Mouse (Mus musculus) left cerebral cortex, postnatal 10 days (tissue): Measurements from ENCODE around the gene Cdr2. TPM values are rescaled to one million over a fixed set of nuclear protein-coding genes. Genes with fewer than 3 reads are reported as not detected.
"Not testable (repeated sequence)": the region's sequence is repeated elsewhere in the genome, so short reads cannot be mapped to it uniquely, and the experiment has no call there.

ENCODE experiments used
- DNase-seq, 2 experiments: peaks; one replicate each; pipeline ENCODE4 v3.0.0; 2021 to 2022; ENCODE audit warnings: low spot score in 2 of 2, mixed read lengths in 1 of 2; ENCODE audit errors: extremely low spot score in 1 of 2
- intact Hi-C: fragments of 180-260 bp; cut with DNase I; formaldehyde crosslinking; loops from one replicate; pipeline ENCODE4 v1.15.1; 2025
- total RNA-seq, 2 experiments: library from RNA; stranded (reverse); gene quantifications; 2 replicates each; pipeline ENCODE4 v1.2.3; 2021

Gene Cdr2
- 1 to 10 TPM; 4.8 to 5.5 TPM for total RNA-seq

GRCm38 (mm10) chr7:120982200-120982841 lies at the start of gene Cdr2, which contains the start of gene Mfsd13b:
TSS of gene Cdr2 (minus strand) at chr7:120982312.
TSS of gene Mfsd13b (plus strand) at chr7:120982509.
- peak; percentile 91 to 96 for DNase-seq
- intact Hi-C loops, result no loop called here

- intact Hi-C loops, DNase-seq: not testable (repeated sequence)
These were observed 47.8 kb upstream of the Cdr2 start for GRCm38 (mm10) chr7:121029947-121030346.

GRCm38 (mm10) chr7:121026300-121026699 lies 44.2 kb upstream of the Cdr2 start:
- intact Hi-C loops, result no loop called here
- DNase-seq, result no peak

DNA sequence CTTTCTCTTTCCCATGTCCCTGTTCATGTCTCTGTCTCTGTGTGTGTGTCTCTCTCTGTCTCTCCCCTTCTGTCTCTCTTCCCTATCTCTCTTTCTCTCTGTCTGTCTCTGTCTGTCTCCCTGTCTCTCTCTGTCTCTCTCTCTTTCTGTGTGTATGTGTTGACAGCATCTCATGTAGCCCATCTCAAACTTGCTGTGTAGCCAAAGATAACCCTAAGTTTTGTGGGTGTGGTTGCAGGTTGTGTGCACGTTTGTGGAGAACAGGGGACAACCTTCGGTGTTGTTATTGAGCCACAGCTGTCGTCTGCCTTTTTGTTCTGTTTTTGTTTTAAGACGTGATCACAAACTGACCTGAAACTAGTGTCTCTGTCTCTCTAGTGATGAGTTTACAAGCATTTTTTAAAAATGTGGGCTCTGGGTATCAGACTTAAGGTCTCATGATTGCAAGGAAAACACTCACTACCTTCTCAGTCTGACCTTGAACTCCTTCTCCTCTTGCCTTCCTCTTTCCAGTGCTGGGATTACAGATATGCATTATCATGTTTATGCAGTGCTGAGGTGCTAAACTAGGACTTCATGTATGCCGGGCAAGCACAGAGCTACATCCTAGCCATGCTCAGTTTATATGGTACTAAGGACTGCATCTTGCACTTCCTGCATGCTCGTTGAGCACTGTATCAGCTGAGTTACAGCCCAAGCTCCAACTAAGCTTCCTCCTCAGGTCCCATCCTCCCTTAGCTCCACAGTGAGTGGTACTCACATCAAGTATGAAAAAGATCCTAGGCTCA lies 43.3 kb upstream of the Cdr2 start:
- DNase-seq, result no peak
- intact Hi-C loops, result no loop called here

- intact Hi-C loops, result no loop called here
- DNase-seq, result no peak
These were observed 38.2 kb upstream of the Cdr2 start for GRCm38 (mm10) chr7:121020277-121020676.

DNA sequence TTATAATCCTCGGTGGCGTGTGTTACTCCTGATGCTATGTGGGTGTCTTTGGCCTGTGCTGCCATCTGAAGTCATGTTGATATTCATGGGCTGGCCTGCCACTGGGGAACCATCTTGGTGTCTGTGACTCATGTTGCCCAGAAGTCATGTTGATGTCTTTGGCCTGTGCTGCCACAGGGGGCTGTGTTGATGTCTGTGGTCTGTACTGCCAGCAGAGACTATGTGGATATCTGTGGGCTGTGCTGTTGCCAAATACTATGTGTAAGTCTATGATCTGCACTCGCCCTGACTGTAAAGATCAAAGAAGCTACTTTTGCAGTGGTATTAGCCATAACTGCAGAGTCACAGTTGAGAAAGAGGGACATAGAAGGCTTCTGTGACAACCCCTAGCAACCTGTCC lies 36.7 kb upstream of the Cdr2 start:
- intact Hi-C loops, result no loop called here
- DNase-seq, result no peak

DNA sequence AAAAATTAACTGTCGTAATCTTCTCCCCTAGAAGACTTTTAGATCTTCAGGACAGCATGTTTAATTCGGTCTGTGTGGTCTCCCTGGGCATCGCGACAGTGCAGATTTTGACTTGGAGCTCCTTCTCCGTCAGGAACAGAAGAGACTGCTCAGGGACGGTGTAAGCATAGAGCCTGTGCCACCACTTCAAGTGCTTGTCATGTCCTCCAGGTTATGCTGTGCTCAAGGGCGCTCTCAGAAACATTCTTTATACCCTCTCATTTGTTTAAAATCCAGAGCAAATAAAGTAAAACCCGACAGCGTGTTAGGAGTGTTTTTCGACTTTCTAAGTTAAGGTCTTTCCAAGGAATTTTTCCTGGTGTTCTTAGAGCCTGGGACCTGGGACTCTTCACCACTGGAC lies 32.4 kb upstream of the Cdr2 start:
- intact Hi-C loops, result no loop called here
- no peak for DNase-seq

DNA sequence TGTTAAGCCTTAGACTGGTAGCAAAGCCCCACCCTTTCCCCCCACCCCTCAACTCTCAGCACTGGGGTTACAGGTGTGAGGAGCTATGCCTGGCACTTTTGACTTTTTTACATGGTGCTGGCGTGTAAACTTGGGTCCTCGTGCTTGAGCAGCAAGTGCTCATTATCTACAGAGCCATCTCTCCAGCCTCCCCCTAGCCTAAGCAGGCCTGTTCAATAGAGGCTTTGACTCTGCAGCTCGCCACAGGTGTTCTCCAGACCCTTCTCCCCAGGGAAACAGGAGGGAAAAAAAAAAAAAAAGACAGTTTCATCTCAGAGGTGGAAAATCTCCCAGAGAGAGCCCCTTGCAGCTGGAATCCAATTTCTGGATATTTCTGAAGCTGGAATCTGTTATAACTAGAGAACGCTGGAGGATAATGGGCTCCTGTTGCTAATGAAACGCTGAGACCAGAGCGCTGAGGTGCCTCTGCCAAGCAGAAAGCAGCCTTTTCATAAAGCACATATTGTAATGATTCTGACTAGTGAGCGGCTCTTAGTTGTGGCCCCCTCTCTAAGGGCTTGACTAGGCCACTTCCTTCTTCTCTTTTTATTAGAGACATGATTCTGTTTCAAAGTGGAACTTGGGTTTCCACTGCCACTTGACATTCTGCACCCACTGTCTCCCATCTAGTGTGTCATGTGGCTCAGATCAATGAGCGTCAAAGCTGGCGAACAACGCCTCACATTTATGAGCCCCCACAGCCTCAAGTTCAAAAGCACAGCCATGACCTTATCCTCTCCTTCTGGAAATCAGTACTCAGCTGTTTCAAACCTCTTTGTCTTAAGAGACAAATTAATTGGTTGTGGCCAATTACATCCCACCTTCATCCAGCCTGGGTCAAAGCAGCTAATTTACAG lies 29.9 kb upstream of the Cdr2 start:
- no peak for DNase-seq

DNA sequence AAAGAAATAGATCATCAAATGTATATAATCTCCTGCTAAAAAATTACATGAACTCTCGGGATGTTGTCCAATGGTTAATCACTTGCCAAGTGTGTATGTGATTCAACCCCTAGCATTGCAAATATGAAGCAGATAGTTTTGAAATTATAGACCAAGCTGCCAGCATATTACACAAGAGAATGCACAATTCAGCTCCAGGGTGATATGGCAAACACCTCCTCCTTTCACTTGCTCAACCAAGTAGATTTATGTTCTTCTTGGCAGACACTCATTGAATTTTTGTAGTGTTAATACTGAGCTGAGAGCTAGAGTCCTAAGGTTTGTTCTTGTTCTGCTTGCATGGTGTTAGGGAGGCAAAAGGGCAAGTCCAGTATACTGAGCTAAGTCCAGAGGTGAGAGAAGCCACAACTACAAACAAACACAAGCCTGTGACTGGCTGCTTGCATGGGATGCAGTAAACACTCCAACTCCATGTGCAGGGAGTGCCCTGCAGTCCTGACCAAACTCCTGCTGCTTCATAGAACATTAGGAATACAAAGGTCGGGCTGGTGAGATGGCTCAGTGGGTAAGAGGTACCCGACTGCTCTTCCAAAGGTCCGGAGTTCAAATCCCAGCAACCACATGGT lies 21.8 kb upstream of the Cdr2 start:
- intact Hi-C loops, result no loop called here

More for the DNA sequence above, 29.9 kb upstream of the Cdr2 start:
- intact Hi-C loops, result no loop called here

GRCm38 (mm10) chr7:121002407-121002928 lies 20.4 kb upstream of the Cdr2 start:
- intact Hi-C loops, result no loop called here
- DNase-seq, result no peak

More for the DNA sequence above, 21.8 kb upstream of the Cdr2 start:
- no peak for DNase-seq

DNA sequence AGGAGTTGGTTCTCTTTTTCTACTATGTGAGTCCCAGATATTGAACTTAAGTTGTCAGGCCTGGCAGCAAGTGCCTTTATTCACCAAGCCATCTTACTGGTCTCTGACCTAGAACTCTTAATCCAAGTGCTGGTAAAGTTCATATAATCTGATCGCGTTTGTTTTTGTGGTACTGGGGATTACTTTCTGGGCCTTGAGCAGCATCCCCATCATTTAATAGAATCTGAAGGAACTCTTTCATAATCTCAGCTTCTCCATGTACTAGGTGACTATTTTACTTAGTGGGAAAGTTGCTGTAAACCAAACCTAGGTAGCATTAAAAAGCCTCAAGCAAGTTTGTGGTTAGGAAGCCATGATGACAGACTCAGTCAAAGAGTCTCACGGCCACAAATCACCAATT lies 19.8 kb upstream of the Cdr2 start:
- intact Hi-C loops, result no loop called here
- no peak for DNase-seq

GRCm38 (mm10) chr7:121000065-121000822 lies 18.1 kb upstream of the Cdr2 start:
- DNase-seq, result no peak
- intact Hi-C loops, result no loop called here

DNA sequence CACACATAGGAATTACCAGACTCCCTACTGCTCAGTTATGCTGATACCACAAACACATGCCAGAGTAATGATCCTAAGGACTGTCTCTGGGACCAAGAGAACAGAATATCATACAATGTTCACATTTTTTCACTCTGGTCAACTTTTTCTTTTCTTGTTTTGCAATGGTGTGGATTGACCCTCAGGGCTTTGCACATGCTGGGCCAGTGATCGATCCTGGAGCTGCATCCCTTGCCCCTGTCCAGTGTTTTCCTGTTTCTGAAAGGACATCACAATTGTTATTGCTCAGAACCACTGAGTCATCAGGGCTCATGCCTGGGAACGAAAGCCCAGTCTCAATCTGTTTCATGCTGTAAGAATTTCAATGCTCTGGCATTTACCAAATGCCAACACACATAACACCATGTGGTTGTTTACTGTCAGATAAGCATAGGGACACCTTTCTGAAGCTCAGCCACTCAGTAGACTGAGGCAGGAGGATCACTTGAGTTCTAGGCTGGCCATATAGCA lies 17.0 kb upstream of the Cdr2 start:
- intact Hi-C loops, result no loop called here
- DNase-seq, result no peak

DNA sequence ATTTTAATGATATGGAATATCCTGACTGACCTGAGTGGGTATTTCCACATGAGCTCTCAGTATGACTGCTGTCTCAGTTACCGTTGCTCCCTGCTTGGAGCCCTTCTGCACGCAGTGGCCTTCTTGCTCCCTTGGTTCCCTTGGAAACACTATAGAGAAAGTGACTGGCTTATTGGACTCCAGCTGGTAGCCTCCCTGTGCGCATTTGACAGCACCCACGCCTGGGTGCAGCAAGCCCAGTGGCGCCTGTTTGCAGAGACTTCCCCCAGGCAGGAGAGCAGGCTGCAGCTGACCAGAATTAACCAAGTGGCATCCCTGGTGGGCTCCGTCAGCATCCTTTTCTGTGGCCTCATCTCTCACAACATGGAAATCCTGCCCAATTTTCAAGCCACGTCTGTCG lies 9.1 kb upstream of the Cdr2 start:
- peak in 1 of 2 experiments; percentile 24 for DNase-seq
- intact Hi-C loops, result no loop called here

GRCm38 (mm10) chr7:120982968-120983367 lies 856 bp upstream of the Cdr2 start:
- DNase-seq, result no peak
- intact Hi-C loops, result no loop called here

DNA sequence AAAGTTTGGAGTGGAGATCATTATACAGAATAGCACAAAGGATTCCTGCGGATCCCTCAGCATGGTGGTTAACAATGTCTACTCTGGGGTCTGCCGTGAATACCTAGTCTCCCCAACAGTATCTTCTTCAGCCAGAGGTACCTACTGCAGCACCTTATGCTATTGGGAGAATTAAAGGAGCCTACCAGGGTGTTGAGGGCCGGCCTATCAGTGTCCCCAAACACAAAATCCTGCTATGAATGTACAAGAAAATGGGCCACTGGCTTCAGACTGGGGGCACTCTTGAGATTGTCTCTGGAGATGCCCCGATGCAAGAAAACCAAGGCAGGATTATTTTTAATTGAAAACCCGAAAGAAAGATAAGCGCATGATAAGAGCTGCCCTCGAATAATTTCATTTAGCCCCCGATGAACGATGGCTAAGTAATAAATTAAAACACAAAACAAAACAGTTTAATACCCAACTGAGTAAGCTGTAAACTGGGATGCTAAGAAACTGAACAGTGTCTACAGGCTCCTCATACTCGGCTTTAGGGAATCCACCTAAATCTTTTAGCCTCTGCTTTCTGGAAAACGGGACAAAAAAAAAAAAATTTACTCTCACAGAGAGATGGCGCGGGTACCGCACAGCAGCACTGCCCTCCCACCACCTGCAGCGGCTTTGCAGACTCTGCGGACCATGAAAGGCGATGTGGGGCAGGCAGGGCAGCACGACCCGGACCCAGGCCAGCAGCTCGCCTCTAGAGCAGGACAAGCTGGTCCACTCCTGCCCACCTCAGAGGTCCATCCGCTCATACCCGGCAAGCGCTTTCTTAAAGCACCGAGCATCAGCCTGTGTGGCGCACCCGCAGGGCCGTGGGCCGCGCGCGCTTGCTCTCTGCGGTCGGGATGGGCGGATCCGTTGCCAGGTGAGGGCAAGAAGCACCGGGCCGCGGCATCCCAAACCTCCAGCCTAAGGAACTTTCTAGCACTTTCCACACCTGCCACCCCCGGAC lies 884 bp downstream of the Cdr2 start:
- peak in 1 of 2 experiments; percentile 56 for DNase-seq
- intact Hi-C loops, result no loop called here

- intact Hi-C loops, result no loop called here
- DNase-seq, result no peak
These were observed 2.1 kb downstream of the Cdr2 start for GRCm38 (mm10) chr7:120980041-120980440.
